Mouse (Mus musculus): ENCODE results near the gene Cntnap2. TPM values are rescaled to one million over a fixed set of nuclear protein-coding genes. Genes with fewer than 3 reads are reported as not detected.
"Not testable (repeated sequence)": the region's sequence is repeated elsewhere in the genome, so short reads cannot be mapped to it uniquely, and the experiment has no call there.

Gene Cntnap2
- polyA plus RNA-seq, 1 experiment from 2014 or later = 1.1 TPM

GRCm38 (mm10) chr6:47191277-47191800, 2132.2 kb downstream of the Cntnap2 start:
- peak overlapping the region; percentile 48 for H3K4me2 ChIP-seq (ENCODE audit: low read depth, low read length)
- no peaks in the 10 kb centered on the region for H3K27me3 ChIP-seq (ENCODE audit: control insufficient read depth, insufficient read depth, low read depth, low read length)
- H3K27ac ChIP-seq (ENCODE audit: low read length) = no peak overlapping the region
- H3K36me3 ChIP-seq (ENCODE audit: control insufficient read depth, insufficient read depth, low read length) = no peaks in the 10 kb centered on the region
- no peaks in the 10 kb centered on the region for H3K9me3 ChIP-seq (ENCODE audit: control insufficient read depth, low read length)
- H3K9ac ChIP-seq (ENCODE audit: low read length) = no peak overlapping the region
- WGBS = 10% methylated on average over 7 of the region's 7 CpGs
- ATAC-seq (ENCODE audit: low read depth) = no peak
- H3K4me3 ChIP-seq (ENCODE audit: low read length) = peak overlapping the region; percentile 27; the same call in 1 of the 2 replicates
- H3K4me1 ChIP-seq (replicated peaks; ENCODE audit: control insufficient read depth, insufficient read depth, low read length) = no peaks in the 10 kb centered on the region

GRCm38 (mm10) chr6:47191940-47192339, 2132.8 kb downstream of the Cntnap2 start:
- Histone ChIP-seq H3K4me3 (ENCODE audit: low read length) (peak overlapping the region; percentile 27; the same call in 1 of the 2 replicates), H3K27me3 (ENCODE audit: control insufficient read depth, insufficient read depth, low read depth, low read length) (no peaks in the 10 kb centered on the region), H3K4me2 (ENCODE audit: low read depth, low read length) (peak overlapping the region; percentile 48), H3K9ac (ENCODE audit: low read length) (no peak overlapping the region), H3K27ac (ENCODE audit: low read length) (no peak overlapping the region), H3K36me3 (ENCODE audit: control insufficient read depth, insufficient read depth, low read length) (no peaks in the 10 kb centered on the region), H3K4me1 (replicated peaks; ENCODE audit: control insufficient read depth, insufficient read depth, low read length) (no peaks in the 10 kb centered on the region), H3K9me3 (ENCODE audit: control insufficient read depth, low read length) (no peaks in the 10 kb centered on the region)
- no peak for ATAC-seq (ENCODE audit: low read depth)
- 73% methylated on average over 10 of the region's 10 CpGs for WGBS

- H3K9me3 ChIP-seq (ENCODE audit: control insufficient read depth, low read length) = no peaks in the 10 kb centered on the region
- H3K27me3 ChIP-seq (ENCODE audit: control insufficient read depth, insufficient read depth, low read depth, low read length) = no peaks in the 10 kb centered on the region
- no peaks in the 10 kb centered on the region for H3K36me3 ChIP-seq (ENCODE audit: control insufficient read depth, insufficient read depth, low read length)
- 65% methylated on average over 9 of the region's 9 CpGs for WGBS
- H3K4me2 ChIP-seq (ENCODE audit: low read depth, low read length) = no peak overlapping the region
- H3K4me1 ChIP-seq (replicated peaks; ENCODE audit: control insufficient read depth, insufficient read depth, low read length) = no peaks in the 10 kb centered on the region
- H3K4me3 ChIP-seq (ENCODE audit: low read length) = no peak overlapping the region
- no peak overlapping the region for H3K27ac ChIP-seq (ENCODE audit: low read length)
- no peak; the same call in 1 of the 2 replicates for ATAC-seq (ENCODE audit: low read depth)
- H3K9ac ChIP-seq (ENCODE audit: low read length) = no peak overlapping the region
Measured at GRCm38 (mm10) chr6:47192478-47192877, 2133.3 kb downstream of the Cntnap2 start.

GRCm38 (mm10) chr6:47197570-47197969, 2138.4 kb downstream of the Cntnap2 start:
- no peaks in the 10 kb centered on the region for H3K27me3 ChIP-seq (ENCODE audit: control insufficient read depth, insufficient read depth, low read depth, low read length)
- ATAC-seq (ENCODE audit: low read depth) = no peak
- no peak overlapping the region for H3K4me2 ChIP-seq (ENCODE audit: low read depth, low read length)
- no peaks in the 10 kb centered on the region for H3K9me3 ChIP-seq (ENCODE audit: control insufficient read depth, low read length)
- H3K36me3 ChIP-seq (ENCODE audit: control insufficient read depth, insufficient read depth, low read length) = no peaks in the 10 kb centered on the region
- no peak overlapping the region for H3K27ac ChIP-seq (ENCODE audit: low read length)
- H3K4me3 ChIP-seq (ENCODE audit: low read length) = no peak overlapping the region
- no peaks in the 10 kb centered on the region for H3K4me1 ChIP-seq (replicated peaks; ENCODE audit: control insufficient read depth, insufficient read depth, low read length)
- no peak overlapping the region for H3K9ac ChIP-seq (ENCODE audit: low read length)

- no peaks in the 10 kb centered on the region for H3K36me3 ChIP-seq (ENCODE audit: control insufficient read depth, insufficient read depth, low read length)
- H3K27ac ChIP-seq (ENCODE audit: low read length) = no peak overlapping the region
- H3K4me1 ChIP-seq (replicated peaks; ENCODE audit: control insufficient read depth, insufficient read depth, low read length) = no peaks in the 10 kb centered on the region
- H3K4me3 ChIP-seq (ENCODE audit: low read length) = no peak overlapping the region
- no peaks in the 10 kb centered on the region for H3K27me3 ChIP-seq (ENCODE audit: control insufficient read depth, insufficient read depth, low read depth, low read length)
- H3K9ac ChIP-seq (ENCODE audit: low read length) = no peak overlapping the region
- no peak overlapping the region for H3K4me2 ChIP-seq (ENCODE audit: low read depth, low read length)
- H3K9me3 ChIP-seq (ENCODE audit: control insufficient read depth, low read length) = no peaks in the 10 kb centered on the region
- ATAC-seq (ENCODE audit: low read depth) = no peak
Measured at GRCm38 (mm10) chr6:47200671-47201070, 2141.5 kb downstream of the Cntnap2 start.

GRCm38 (mm10) chr6:47208031-47208430, 2148.9 kb downstream of the Cntnap2 start:
- H3K4me2 ChIP-seq (ENCODE audit: low read depth, low read length) = no peak overlapping the region
- no peaks in the 10 kb centered on the region for H3K4me1 ChIP-seq (replicated peaks; ENCODE audit: control insufficient read depth, insufficient read depth, low read length)
- ATAC-seq (ENCODE audit: low read depth) = no peak
- no peak overlapping the region for H3K27ac ChIP-seq (ENCODE audit: low read length)
- WGBS = 74% methylated on average over 1 of the region's 1 CpGs
- H3K4me3 ChIP-seq (ENCODE audit: low read length) = no peak overlapping the region
- no peaks in the 10 kb centered on the region for H3K27me3 ChIP-seq (ENCODE audit: control insufficient read depth, insufficient read depth, low read depth, low read length)
- no peaks in the 10 kb centered on the region for H3K36me3 ChIP-seq (ENCODE audit: control insufficient read depth, insufficient read depth, low read length)
- no peaks in the 10 kb centered on the region for H3K9me3 ChIP-seq (ENCODE audit: control insufficient read depth, low read length)
- H3K9ac ChIP-seq (ENCODE audit: low read length) = no peak overlapping the region

GRCm38 (mm10) chr6:47214731-47215130, 2155.6 kb downstream of the Cntnap2 start:
- Histone ChIP-seq H3K36me3 (ENCODE audit: control insufficient read depth, insufficient read depth, low read length) (no peaks in the 10 kb centered on the region), H3K4me2 (ENCODE audit: low read depth, low read length) (no peak overlapping the region), H3K9me3 (ENCODE audit: control insufficient read depth, low read length) (no peaks in the 10 kb centered on the region), H3K9ac (ENCODE audit: low read length) (no peak overlapping the region), H3K4me3 (ENCODE audit: low read length) (no peak overlapping the region), H3K27ac (ENCODE audit: low read length) (no peak overlapping the region), H3K4me1 (replicated peaks; ENCODE audit: control insufficient read depth, insufficient read depth, low read length) (no peaks in the 10 kb centered on the region), H3K27me3 (ENCODE audit: control insufficient read depth, insufficient read depth, low read depth, low read length) (no peaks in the 10 kb centered on the region)
- no peak for ATAC-seq (ENCODE audit: low read depth)

GRCm38 (mm10) chr6:47223578-47223977, 2164.4 kb downstream of the Cntnap2 start:
- WGBS = 45% methylated on average over 1 of the region's 1 CpGs

GRCm38 (mm10) chr6:47225391-47225790, 2166.2 kb downstream of the Cntnap2 start:
- H3K4me1 ChIP-seq (replicated peaks; ENCODE audit: control insufficient read depth, insufficient read depth, low read length); H3K4me2 ChIP-seq (ENCODE audit: low read depth, low read length); H3K36me3 ChIP-seq (ENCODE audit: control insufficient read depth, insufficient read depth, low read length); H3K27ac ChIP-seq (ENCODE audit: low read length); H3K9ac ChIP-seq (ENCODE audit: low read length); H3K4me3 ChIP-seq (ENCODE audit: low read length); H3K27me3 ChIP-seq (ENCODE audit: control insufficient read depth, insufficient read depth, low read depth, low read length); ATAC-seq (ENCODE audit: low read depth); H3K9me3 ChIP-seq (ENCODE audit: control insufficient read depth, low read length): not testable (repeated sequence)
- WGBS = 68% methylated on average over 3 of the region's 3 CpGs

More at GRCm38 (mm10) chr6:47223578-47223977, 2164.4 kb downstream of the Cntnap2 start:
- not testable (repeated sequence) for H3K9me3 ChIP-seq (ENCODE audit: control insufficient read depth, low read length); H3K4me3 ChIP-seq (ENCODE audit: low read length); H3K4me2 ChIP-seq (ENCODE audit: low read depth, low read length); H3K9ac ChIP-seq (ENCODE audit: low read length); H3K27ac ChIP-seq (ENCODE audit: low read length); H3K27me3 ChIP-seq (ENCODE audit: control insufficient read depth, insufficient read depth, low read depth, low read length); H3K36me3 ChIP-seq (ENCODE audit: control insufficient read depth, insufficient read depth, low read length); H3K4me1 ChIP-seq (replicated peaks; ENCODE audit: control insufficient read depth, insufficient read depth, low read length); ATAC-seq (ENCODE audit: low read depth)

GRCm38 (mm10) chr6:47227601-47228000, 2168.4 kb downstream of the Cntnap2 start:
- 58% methylated on average over 3 of the region's 3 CpGs for WGBS
- Histone ChIP-seq H3K36me3 (ENCODE audit: control insufficient read depth, insufficient read depth, low read length) (no peaks in the 10 kb centered on the region), H3K4me3 (ENCODE audit: low read length) (no peak overlapping the region), H3K27me3 (ENCODE audit: control insufficient read depth, insufficient read depth, low read depth, low read length) (no peaks in the 10 kb centered on the region), H3K4me2 (ENCODE audit: low read depth, low read length) (no peak overlapping the region), H3K27ac (ENCODE audit: low read length) (no peak overlapping the region), H3K9me3 (ENCODE audit: control insufficient read depth, low read length) (no peaks in the 10 kb centered on the region), H3K9ac (ENCODE audit: low read length) (no peak overlapping the region), H3K4me1 (replicated peaks; ENCODE audit: control insufficient read depth, insufficient read depth, low read length) (no peaks in the 10 kb centered on the region)
- no peak for ATAC-seq (ENCODE audit: low read depth)
